ENCODE assay signal across 7 mouse cellular contexts in the genomic region with DNA sequence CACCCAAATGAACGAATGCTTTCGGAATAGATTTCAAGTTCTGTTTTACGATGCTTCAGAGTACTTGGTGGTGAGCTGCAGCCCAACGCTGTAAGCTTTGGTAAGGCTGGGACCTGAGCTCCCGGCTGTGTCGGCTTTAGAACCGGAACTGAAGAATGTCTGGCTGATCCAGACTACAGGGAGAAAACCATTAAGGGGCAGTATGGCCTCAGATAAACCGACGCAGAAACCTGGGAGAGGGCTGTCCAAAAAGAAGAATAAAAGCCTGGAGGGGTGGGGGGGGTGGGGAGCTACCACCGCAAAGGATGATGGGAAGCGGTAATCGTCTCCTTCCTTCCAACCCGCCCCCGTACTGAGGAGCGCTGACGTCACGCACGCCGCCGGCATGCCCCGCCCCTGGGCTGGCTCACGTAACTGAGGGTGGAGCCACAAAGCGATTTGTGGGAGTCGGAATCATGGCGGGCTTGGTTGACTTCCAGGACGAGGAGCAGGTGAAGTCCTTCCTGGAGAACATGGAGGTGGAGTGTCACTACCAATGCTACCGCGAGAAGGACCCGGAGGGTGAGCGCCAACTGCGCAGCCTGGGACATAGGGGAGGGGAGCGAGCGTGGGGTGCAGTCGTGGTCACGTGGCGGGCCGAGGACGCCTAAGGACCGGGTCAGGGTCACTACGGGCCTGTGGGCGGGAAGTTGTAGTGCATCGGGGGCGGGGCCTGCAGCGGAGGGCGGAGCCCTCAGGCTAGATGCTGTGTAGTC. TPM values are rescaled to one million over a fixed set of nuclear protein-coding genes. Genes with fewer than 3 reads are reported as not detected.
DNase-seq lines count a peak whose midpoint lies in the region; ATAC-seq lines count a peak whose summit lies in the region.

Gene Coa7 (plus strand): TSS at position 411 of the 755 bp plus-strand sequence.

- no peaks in the 10 kb centered on the region for H3K4me1 ChIP-seq in embryonic facial prominence, embryonic 11.5 days (ENCODE audit: control insufficient read depth, insufficient read depth, low read length)
- no peaks in the 10 kb centered on the region for H3K4me1 ChIP-seq in limb, embryonic 11.5 days (ENCODE audit: control insufficient read depth, insufficient read depth, low read length)
- H3K4me1 ChIP-seq in midbrain, embryonic 14.5 days (ENCODE audit: control insufficient read depth, insufficient read depth, low read length): peaks cover 6% of the 10 kb centered on the region; the same call in 1 of the 2 replicates

- ATAC-seq in embryonic facial prominence, embryonic 11.5 days (replicated peaks; ENCODE audit: insufficient number of reproducible peaks, low FRiP score, low TSS enrichment, low read depth): peak; percentile 90
- ATAC-seq in granulocyte monocyte progenitor cell, adult 5-6 weeks (replicated peaks; ENCODE audit: poor library complexity, severe bottlenecking): peak; percentile 91
- ATAC-seq in limb, embryonic 11.5 days (ENCODE audit: insufficient number of reproducible peaks, low FRiP score, low TSS enrichment, low read depth): peak; percentile 92
- peak; percentile 95 for ATAC-seq in midbrain, embryonic 14.5 days (ENCODE audit: low FRiP score, low TSS enrichment)

- no peaks in the 10 kb centered on the region for H3K9me3 ChIP-seq in embryonic facial prominence, embryonic 11.5 days (replicated peaks; ENCODE audit: control insufficient read depth, low read length)
- no peaks in the 10 kb centered on the region for H3K9me3 ChIP-seq in limb, embryonic 11.5 days (ENCODE audit: control insufficient read depth, low read length)
- H3K9me3 ChIP-seq in midbrain, embryonic 14.5 days (ENCODE audit: control insufficient read depth, low read length): no peaks in the 10 kb centered on the region

- under 1% methylated on average over 45 of the region's 45 CpGs for WGBS in embryonic facial prominence, embryonic 11.5 days
- under 1% methylated on average over 45 of the region's 45 CpGs for WGBS in limb, embryonic 11.5 days
- WGBS in midbrain, embryonic 14.5 days: under 1% methylated on average over 45 of the region's 45 CpGs

- peak within 1 kb of the TSS; percentile 66; the same call in 1 of the 2 replicates for H3K27ac ChIP-seq in embryonic facial prominence, embryonic 11.5 days (replicated peaks; ENCODE audit: low read depth, low read length)
- peak within 1 kb of the TSS; percentile 78 for H3K27ac ChIP-seq in limb, embryonic 11.5 days (replicated peaks; ENCODE audit: low read depth, low read length)
- H3K27ac ChIP-seq in midbrain, embryonic 14.5 days (replicated peaks; ENCODE audit: low read depth, low read length): peak within 1 kb of the TSS; percentile 96

- H3K9ac ChIP-seq in embryonic facial prominence, embryonic 11.5 days (replicated peaks; ENCODE audit: low read length): peak within 1 kb of the TSS; percentile 71
- peak within 1 kb of the TSS; percentile 67 for H3K9ac ChIP-seq in limb, embryonic 11.5 days (ENCODE audit: low read length)
- H3K9ac ChIP-seq in midbrain, embryonic 14.5 days (replicated peaks; ENCODE audit: low read length): peak within 1 kb of the TSS; percentile 72

- peak within 1 kb of the TSS; percentile 47 for H3K4me3 ChIP-seq in embryonic facial prominence, embryonic 11.5 days (ENCODE audit: low read depth, low read length)
- H3K4me3 ChIP-seq in limb, embryonic 11.5 days (ENCODE audit: low read depth, low read length): peak within 1 kb of the TSS; percentile 67
- H3K4me3 ChIP-seq in midbrain, embryonic 14.5 days (replicated peaks; ENCODE audit: low read depth, low read length): peak within 1 kb of the TSS; percentile 67

- H3K36me3 ChIP-seq in embryonic facial prominence, embryonic 11.5 days (replicated peaks; ENCODE audit: control insufficient read depth, insufficient read depth, low read depth, low read length): peaks cover 4% of the 10 kb centered on the region
- H3K36me3 ChIP-seq in limb, embryonic 11.5 days (ENCODE audit: control insufficient read depth, insufficient read depth, low read length): peaks cover 5% of the 10 kb centered on the region; the same call in 1 of the 2 replicates
- H3K36me3 ChIP-seq in midbrain, embryonic 14.5 days (ENCODE audit: control insufficient read depth, insufficient read depth, low read length): peaks cover 11% of the 10 kb centered on the region; the same call in 1 of the 2 replicates

- DNase-seq in adrenal gland, postnatal 14 days: peak; percentile 98
- peak; percentile 98 for DNase-seq in embryonic facial prominence, embryonic 11.5 days (ENCODE audit: low spot score)
- peak; percentile 97 for DNase-seq in kidney, adult 18-20 months
- DNase-seq in limb, embryonic 11.5 days (ENCODE audit: low spot score): peak; percentile 99
- peak; percentile 99 for DNase-seq in midbrain, embryonic 14.5 days
- peak; percentile 94 to 96 for DNase-seq in spleen, adult 18-20 months

- peak within 1 kb of the TSS; percentile 47 for H3K4me2 ChIP-seq in embryonic facial prominence, embryonic 11.5 days (ENCODE audit: low read depth, low read length)
- peak within 1 kb of the TSS; percentile 51 for H3K4me2 ChIP-seq in limb, embryonic 11.5 days (ENCODE audit: low read depth, severe bottlenecking)
- H3K4me2 ChIP-seq in midbrain, embryonic 14.5 days (ENCODE audit: low read length): peak within 1 kb of the TSS; percentile 69

- no peaks in the 10 kb centered on the region for H3K27me3 ChIP-seq in embryonic facial prominence, embryonic 11.5 days (ENCODE audit: control insufficient read depth, insufficient read depth, low read length)
- no peaks in the 10 kb centered on the region for H3K27me3 ChIP-seq in limb, embryonic 11.5 days (ENCODE audit: control insufficient read depth, insufficient read depth, low read length)
- H3K27me3 ChIP-seq in midbrain, embryonic 14.5 days (ENCODE audit: control insufficient read depth, insufficient read depth, low read length): no peaks in the 10 kb centered on the region

RNA-seq across cellular contexts. Expression of gene Coa7, which starts in this region (rescaled TPM):
- total RNA-seq in adrenal gland, postnatal 14 days (2021): 60.8 and 61.3 TPM in 2 replicates
- 53.7 and 57.0 TPM in 2 replicates for polyA plus RNA-seq in embryonic facial prominence, embryonic 11.5 days (2014; fragmentation: Nextera tagmentation; extraction: Ambion mirVana)
- 5.2 and 17.3 TPM in 2 replicates for total RNA-seq in granulocyte monocyte progenitor cell, adult 5-6 weeks (2014; fragmentation: Nextera tagmentation)
- total RNA-seq in granulocyte monocyte progenitor cell, adult 5-6 weeks (2017): 13.0 and 25.6 TPM in 2 replicates
- 56.3 and 60.7 TPM in 2 replicates for polyA plus RNA-seq in limb, embryonic 11.5 days (2014; fragmentation: Nextera tagmentation; extraction: Ambion mirVana)
- 45.7 and 46.4 TPM in 2 replicates for polyA plus RNA-seq in midbrain, embryonic 14.5 days (2014; fragmentation: Nextera tagmentation; extraction: Ambion mirVana)

Comparison
In these comparisons a context has a peak if more than half of its experiments do, and no peak if none do; other contexts are left out.
1. Peak in every context shown above with its lines: DNase-seq, ATAC-seq, H3K4me3 ChIP-seq and H3K27ac ChIP-seq.